Mouse (Mus musculus) limb, embryonic 11.5 days (tissue): ENCODE data around the gene Serpinb1b. TPM values are rescaled to one million over a fixed set of nuclear protein-coding genes. Genes with fewer than 3 reads are reported as not detected.

Experiments used
- ATAC-seq: fragments of 200-750 bp; cut with Nextera tagmentation; 2 replicates; pipeline ENCODE4 v1.8.0; 2017; ENCODE audit warnings: low read depth; ENCODE audit not compliant: insufficient number of reproducible peaks, low FRiP score, low TSS enrichment
- DNase-seq: peaks from one replicate; pipeline ENCODE4 v3.0.0-alpha.2; 2015; ENCODE audit warnings: low spot score
- H3K27ac ChIP-seq: fragments of 300-500 bp; sonication (generic); replicated peaks from 2 replicates; pipeline ENCODE4 v1.5.1; 2014; ENCODE audit warnings: low read depth, mild to moderate bottlenecking, low read length
- H3K27me3 ChIP-seq: fragments of 300-500 bp; sonication (generic); 2 replicates; pipeline ENCODE4 v1.6.1; 2014; ENCODE audit warnings: mild to moderate bottlenecking, low read length, mixed read lengths; ENCODE audit not compliant: control insufficient read depth, insufficient read depth
- H3K36me3 ChIP-seq: fragments of 300-500 bp; sonication (generic); 2 replicates; pipeline ENCODE4 v1.6.1; 2014; ENCODE audit warnings: mild to moderate bottlenecking, low read length, moderate library complexity, mixed read lengths; ENCODE audit not compliant: control insufficient read depth, insufficient read depth
- H3K4me1 ChIP-seq: fragments of 300-500 bp; sonication (generic); 2 replicates; pipeline ENCODE4 v1.6.1; 2014; ENCODE audit warnings: low read length, mixed read lengths; ENCODE audit not compliant: control insufficient read depth, insufficient read depth
- H3K4me2 ChIP-seq: fragments of 300-500 bp; sonication (generic); 2 replicates; pipeline ENCODE4 v1.6.1; 2014; ENCODE audit warnings: low read depth, mild to moderate bottlenecking, moderate library complexity; ENCODE audit not compliant: severe bottlenecking
- H3K4me3 ChIP-seq: fragments of 300-500 bp; sonication (generic); 2 replicates; pipeline ENCODE4 v1.5.1; 2014; ENCODE audit warnings: low read depth, low read length
- H3K9ac ChIP-seq: fragments of 300-500 bp; sonication (generic); 2 replicates; pipeline ENCODE4 v1.6.1; 2014; ENCODE audit warnings: mild to moderate bottlenecking, low read length
- H3K9me3 ChIP-seq: fragments of 300-500 bp; sonication (generic); 2 replicates; pipeline ENCODE4 v1.6.1; 2016; ENCODE audit warnings: low read length; ENCODE audit not compliant: control insufficient read depth
- WGBS: fragments of 180-500 bp; shearing (Covaris S2); extraction: QIAGEN DNeasy Blood & Tissue Kit; methylation state at CpG from one replicate; pipeline ENCODE4 v1.1.7; 2014; 5-methylcytosine and 5-hydroxymethylcytosine counted together
- polyA plus RNA-seq: library from polyadenylated mRNA; unstranded; fragments of >200 nt; fragmentation: Nextera tagmentation; extraction: Ambion mirVana; gene quantifications from 2 replicates; pipeline ENCODE4 v1.2.1, GENCODE M21; 2014

The Serpinb1b gene
- polyA plus RNA-seq, 1 experiment from 2014 or later, result not detected

DNA sequence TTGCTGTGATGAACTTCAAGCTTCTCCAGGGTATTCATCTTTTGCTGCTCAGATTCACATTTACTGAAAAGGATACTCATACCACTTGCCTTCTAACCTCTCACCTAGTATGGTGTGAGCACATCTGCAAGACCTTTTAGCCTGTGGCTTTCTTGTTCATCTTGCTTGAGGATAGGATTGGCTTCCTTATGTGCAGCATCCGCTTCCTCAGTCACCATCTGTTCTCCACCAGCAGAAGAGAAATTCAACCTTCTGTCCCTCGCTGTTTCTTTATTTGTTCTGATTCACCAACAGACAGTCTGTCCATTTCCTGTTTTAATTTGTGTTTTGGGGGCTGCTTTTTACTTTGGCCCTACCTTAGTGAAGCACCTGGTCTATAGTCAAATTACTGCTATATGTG is 59.3 kb downstream of the Serpinb1b start:
- Histone ChIP-seq H3K4me1 (no peaks in the 10 kb centered on the region), H3K9ac (no peak overlapping the region), H3K27me3 (no peaks in the 10 kb centered on the region), H3K4me3 (no peak overlapping the region), H3K9me3 (no peaks in the 10 kb centered on the region), H3K4me2 (no peak overlapping the region), H3K36me3 (no peaks in the 10 kb centered on the region), H3K27ac (no peak overlapping the region)
- DNase-seq (no peak), ATAC-seq (no peak)
- WGBS, result 90% methylated on average over 2 of the region's 2 CpGs

DNA sequence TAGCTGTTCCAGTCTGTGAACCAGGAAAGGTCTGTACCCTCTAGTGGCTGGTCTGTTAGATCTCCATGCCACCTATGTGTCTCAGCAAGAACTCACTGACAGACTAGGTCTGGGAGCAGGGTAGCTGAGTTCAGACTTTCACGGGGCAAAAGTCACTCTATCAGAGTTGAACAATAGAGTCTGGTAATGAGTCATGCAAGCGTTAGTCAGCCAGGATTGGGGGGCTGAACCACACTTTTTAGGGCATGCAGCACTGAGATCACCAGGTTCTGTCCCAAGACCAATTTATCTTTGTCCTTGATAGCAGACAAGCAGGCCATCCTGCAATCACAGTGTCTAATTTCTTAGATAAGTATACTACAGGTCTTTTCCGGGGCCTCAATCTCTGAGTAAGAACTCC is 63.1 kb downstream of the Serpinb1b start:
- Histone ChIP-seq H3K9ac (no peak overlapping the region), H3K4me3 (no peak overlapping the region), H3K9me3 (no peaks in the 10 kb centered on the region), H3K27ac (no peak overlapping the region), H3K4me1 (no peaks in the 10 kb centered on the region), H3K36me3 (no peaks in the 10 kb centered on the region), H3K27me3 (no peaks in the 10 kb centered on the region), H3K4me2 (no peak overlapping the region)
- no peak for DNase-seq
- no peak for ATAC-seq
- 76% methylated on average over 3 of the region's 3 CpGs for WGBS

Other genes starting within 250 kb of the Serpinb1b start
- gene Serpinb1a, start 227.4 kb upstream of the Serpinb1b start, polyA plus RNA-seq, result 1.5 and 2.5 TPM in 2 replicates
- gene Serpinb1c, start 180.4 kb upstream of the Serpinb1b start, polyA plus RNA-seq, result not detected in 2 replicates
- 0.32 and 0.54 TPM in 2 replicates for gene Serpinb6b, start 113.4 kb upstream of the Serpinb1b start, polyA plus RNA-seq
- 0.72 and 1.4 TPM in 2 replicates for gene Serpinb9, start 75.3 kb upstream of the Serpinb1b start, polyA plus RNA-seq
- gene Serpinb9b, start 51.2 kb upstream of the Serpinb1b start, polyA plus RNA-seq, result not detected in 2 replicates
- not detected in 2 replicates for gene Serpinb9c, start 81.2 kb downstream of the Serpinb1b start, polyA plus RNA-seq
- not detected in 2 replicates for gene Serpinb9d, start 114.4 kb downstream of the Serpinb1b start, polyA plus RNA-seq
- not detected in 2 replicates for gene Serpinb9e, start 171.0 kb downstream of the Serpinb1b start, polyA plus RNA-seq
- not detected in 2 replicates for gene Serpinb9f, start 245.5 kb downstream of the Serpinb1b start, polyA plus RNA-seq